Mouse (Mus musculus) ES-Bruce4 (cell line): ENCODE measurements at regions not wholly inside any gene's neighbourhood (a gene's known extent, or its start where the extent isn't known, plus 50 kb on each side); places are given as distances from the start of the nearest gene placed in this dataset.

Source experiments
- CTCF ChIP-seq: IDR thresholded peaks from one replicate; pipeline ENCODE4 v1.8.1; 2011; ENCODE audit warnings: low read depth, low read length
- POLR2A ChIP-seq: IDR thresholded peaks from one replicate; pipeline ENCODE4 v1.8.1; 2011; ENCODE audit warnings: low read length; ENCODE audit not compliant: insufficient read depth

- no peak for TF ChIP-seq CTCF
- TF ChIP-seq POLR2A: no peak
Observed at GRCm38 (mm10) chr19:19246837-19247560, 136.0 kb upstream of the Rorb start.
